In genomic region chr4:32409116-32409880, GRCm38 (mm10) we compare ENCODE assay signal across 14 mouse cellular contexts.
DNase-seq lines count a peak whose midpoint lies in the region; ATAC-seq and TF ChIP-seq lines count a peak whose summit lies in the region.
"Had no signal": no experiment of that assay in that cellular context is flagged by ENCODE, and none has a peak within 500 bp of the region (broad histone marks: within the 10 kb centered on the region; RNA-seq: fewer than 3 reads in every experiment).

No protein-coding gene starts in this region.

- 62% methylated on average over 9 of the region's 9 CpGs for WGBS in heart, embryonic 16.5 days
- WGBS in lung, postnatal 0 days = 66% methylated on average over 9 of the region's 9 CpGs

- H3K4me3 ChIP-seq in heart, embryonic 16.5 days (ENCODE audit: low read length) = no peak overlapping the region
- no peak overlapping the region for H3K4me3 ChIP-seq in lung, postnatal 0 days (ENCODE audit: low read depth, low read length)
- H3K4me3 ChIP-seq in myocyte = no peak overlapping the region
- H3K4me3 ChIP-seq: left cerebral cortex, adult 2 months; midbrain, embryonic 15.5 days had no signal

- no peak for TF ChIP-seq POLR2A in myocyte (IDR thresholded peaks at IDR 0.05; ENCODE audit: insufficient read length, low read depth)

- H3K79me2 ChIP-seq in myocyte (ENCODE audit: control insufficient read depth, insufficient read depth) = no peaks in the 10 kb centered on the region

- H3K9ac ChIP-seq in heart, embryonic 16.5 days (ENCODE audit: low read length) = no peak overlapping the region
- no peak overlapping the region for H3K9ac ChIP-seq in lung, postnatal 0 days (replicated peaks; ENCODE audit: low read depth)
- H3K9ac ChIP-seq: midbrain, embryonic 15.5 days had no signal

- peak; percentile 17; the same call in 1 of the 2 replicates for TF ChIP-seq CTCF in lung, postnatal 0 days (IDR thresholded peaks at IDR 0.05)

- TF ChIP-seq EP300 in lung, postnatal 0 days (IDR thresholded peaks at IDR 0.05) = no peak

- no peaks in the 10 kb centered on the region for H3K9me3 ChIP-seq in heart, embryonic 16.5 days (replicated peaks; ENCODE audit: control insufficient read depth, low read length)
- H3K9me3 ChIP-seq in lung, postnatal 0 days (ENCODE audit: low read length) = no peaks in the 10 kb centered on the region
- H3K9me3 ChIP-seq: midbrain, embryonic 15.5 days had no signal

- no peak overlapping the region for H3K4me2 ChIP-seq in heart, embryonic 16.5 days (ENCODE audit: low read depth, low read length)
- no peak overlapping the region for H3K4me2 ChIP-seq in lung, postnatal 0 days (replicated peaks; ENCODE audit: low read depth, low read length)
- H3K4me2 ChIP-seq in myocyte (ENCODE audit: low read depth) = peak overlapping the region; percentile 60
- H3K4me2 ChIP-seq: midbrain, embryonic 15.5 days had no signal

- 0 out of 2 replicates have a peak overlapping the region, but pooled peaks have one; percentile 37 for H3K27ac ChIP-seq in heart, embryonic 16.5 days (ENCODE audit: low read length)
- H3K27ac ChIP-seq in lung, postnatal 0 days (ENCODE audit: low read length) = 0 out of 2 replicates have a peak overlapping the region, but pooled peaks have one; percentile 14
- H3K27ac ChIP-seq: left cerebral cortex, adult 2 months; macrophage; midbrain, embryonic 15.5 days had no signal

- DNase-seq in heart, postnatal 4 days = no peak
- DNase-seq in lung, postnatal 0 days (ENCODE audit: low spot score) = peak; percentile 60
- DNase-seq in lung, postnatal 14 days = no peak
- DNase-seq in adipocyte (ENCODE audit: low spot score) = peak; percentile 40
- DNase-seq in cerebellum, adult 9-10 months = no peak
- DNase-seq in adrenal gland, adult (ENCODE audit: inconsistent age in 2 of 2, low spot score in 1 of 2) = no peak
- DNase-seq: kidney, postnatal 36 days; liver; right cerebral cortex, postnatal 14 days had no signal

- no peak overlapping the region for H3ac ChIP-seq in myocyte (ENCODE audit: control insufficient read depth, insufficient read length)

- peak; percentile 60; the same call in 1 of the 2 replicates for ATAC-seq in heart, embryonic 16.5 days (replicated peaks; ENCODE audit: extremely low read depth, insufficient read depth, low FRiP score)
- ATAC-seq in lung, postnatal 0 days = peak; percentile 75
- ATAC-seq: midbrain, embryonic 15.5 days had no signal

- no peaks in the 10 kb centered on the region for H3K36me3 ChIP-seq in heart, embryonic 16.5 days (ENCODE audit: control insufficient read depth, insufficient read depth)
- H3K36me3 ChIP-seq in lung, postnatal 0 days (ENCODE audit: insufficient read depth, low read length) = no peaks in the 10 kb centered on the region
- no peaks in the 10 kb centered on the region for H3K36me3 ChIP-seq in myocyte (ENCODE audit: control insufficient read depth, insufficient read depth)
- H3K36me3 ChIP-seq: midbrain, embryonic 15.5 days had no signal

- no peaks in the 10 kb centered on the region for H3K27me3 ChIP-seq in heart, embryonic 16.5 days (ENCODE audit: control insufficient read depth, insufficient read depth, low read length)
- H3K27me3 ChIP-seq in lung, postnatal 0 days (replicated peaks; ENCODE audit: insufficient read depth, low read length) = no peaks in the 10 kb centered on the region
- H3K27me3 ChIP-seq in myocyte (ENCODE audit: control insufficient read depth, insufficient read depth, insufficient read length) = no peaks in the 10 kb centered on the region
- H3K27me3 ChIP-seq: midbrain, embryonic 15.5 days had no signal

- H3K4me1 ChIP-seq in heart, embryonic 16.5 days (ENCODE audit: control insufficient read depth, insufficient read depth, low read length) = peaks cover 11% of the 10 kb centered on the region
- H3K4me1 ChIP-seq in lung, postnatal 0 days (ENCODE audit: insufficient read depth, low read depth, low read length) = peaks cover 8% of the 10 kb centered on the region; the same call in 1 of the 2 replicates

TF ChIP-seq in myocyte, 11 proteins besides CTCF, POLR2A, EP300 and RAD21:
- TF ChIP-seq USF1 (IDR thresholded peaks at IDR 0.05; ENCODE audit: low read depth) = no peak
- TF ChIP-seq POLR2AphosphoS2 (IDR thresholded peaks at IDR 0.05; ENCODE audit: insufficient read length, low read depth) = no peak
- no peak for TF ChIP-seq TCF3 (IDR thresholded peaks at IDR 0.05; ENCODE audit: insufficient read length, low read depth)
- no peak for TF ChIP-seq REST (IDR thresholded peaks at IDR 0.05; ENCODE audit: insufficient read depth, insufficient read length)
- TF ChIP-seq MYOD1 (IDR thresholded peaks at IDR 0.05; ENCODE audit: control insufficient read depth in 1 of 3, insufficient read length in 2 of 3, low read depth in 2 of 3) = no peak
- no peak for TF ChIP-seq SRF (IDR thresholded peaks at IDR 0.05; ENCODE audit: control insufficient read depth, insufficient read length, low read depth)
- TF ChIP-seq MYOG (IDR thresholded peaks at IDR 0.05; ENCODE audit: control insufficient read depth in 1 of 3, insufficient read depth in 1 of 3, insufficient read length in 2 of 3, low read depth in 2 of 3) = no peak
- TF ChIP-seq CEBPB (IDR thresholded peaks at IDR 0.05; ENCODE audit: insufficient read depth, poor library complexity, severe bottlenecking) = no peak
- TF ChIP-seq TCF12 (IDR thresholded peaks at IDR 0.05; ENCODE audit: insufficient read depth, poor library complexity, severe bottlenecking) = no peak
- no peak for TF ChIP-seq MAX (IDR thresholded peaks at IDR 0.05; ENCODE audit: low read depth)
- no peak for TF ChIP-seq E2F4 (IDR thresholded peaks at IDR 0.05; ENCODE audit: insufficient read depth)

Comparison
In these comparisons a context has a peak if more than half of its experiments do, and no peak if none do; other contexts are left out.
1. DNase-seq: peak in lung, postnatal 0 days (single experiment) and adipocyte (single experiment); none in heart, postnatal 4 days (single experiment), lung, postnatal 14 days (single experiment), cerebellum, adult 9-10 months (single experiment) and adrenal gland, adult (0 of 2).